Mouse (Mus musculus): Measurements from ENCODE around the gene Anxa10. TPM values are rescaled to one million over a fixed set of nuclear protein-coding genes. Genes with fewer than 3 reads are reported as not detected.
A peak's percentile ranks its signal among the peaks of the same experiment; 100 is the strongest.

Gene Anxa10
- total and polyA plus RNA-seq, 3 experiments: not detected

DNA sequence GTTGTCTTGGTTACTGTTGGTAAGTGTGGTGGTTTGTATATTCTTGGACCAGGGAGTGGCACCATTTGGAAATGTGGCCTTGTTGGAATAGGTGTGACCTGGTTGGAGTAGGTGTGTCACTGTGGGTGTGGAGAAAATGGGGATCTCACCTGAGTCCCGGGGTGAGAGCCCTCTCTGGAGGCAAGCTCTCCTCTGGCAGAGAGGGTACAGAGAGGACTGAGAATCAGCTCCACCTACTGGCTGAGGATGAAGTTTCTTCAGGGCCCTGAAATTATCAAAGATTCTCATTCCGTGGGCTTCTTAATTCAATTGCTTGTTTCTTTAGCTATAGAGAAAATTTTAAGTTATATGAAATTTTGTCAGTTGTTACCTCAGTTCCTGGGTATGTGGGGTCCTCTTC, 76.1 kb downstream of the Anxa10 start:
- Histone ChIP-seq H3K4me2 (ENCODE audit: insufficient read depth, low read depth, poor library complexity, severe bottlenecking) (no peak overlapping the region), H3K79me2 (replicated peaks; ENCODE audit: control insufficient read depth, extremely low read depth, insufficient read depth, poor library complexity, severe bottlenecking) (no peaks in the 10 kb centered on the region), H3K27ac (ENCODE audit: insufficient read depth, low read depth) (no peak overlapping the region), H3K9ac (ENCODE audit: insufficient read depth, low read depth) (no peak overlapping the region), H3K36me3 (replicated peaks in 1 of 2; ENCODE audit: control insufficient read depth in 1 of 2, insufficient read depth in 1 of 2, low read length in 1 of 2) (no peaks in the 10 kb centered on the region), H3K4me1 (ENCODE audit: control insufficient read depth in 1 of 2, insufficient read depth in 2 of 2) (no peaks in the 10 kb centered on the region), H3K27me3 (replicated peaks) (no peaks in the 10 kb centered on the region), H3K9me3 (replicated peaks; ENCODE audit: low read length) (no peaks in the 10 kb centered on the region), H3K4me3 (replicated peaks in 1 of 3; ENCODE audit: low read depth in 2 of 3, low read length in 2 of 3, poor library complexity in 1 of 3) (no peak overlapping the region)
- peak; percentile 3 for DNase-seq (ENCODE audit: extremely low read depth)
- TF ChIP-seq MAX (IDR thresholded peaks at IDR 0.05; ENCODE audit: low read length) (no peak), RAD21 (IDR thresholded peaks at IDR 0.05; ENCODE audit: low read depth, low read length) (peak; percentile 31), GABPA (IDR thresholded peaks at IDR 0.05; ENCODE audit: insufficient replicate concordance, low read depth, low read length) (no peak), JUND (conservative IDR thresholded peaks at IDR 0.05; ENCODE audit: low read depth, low read length) (no peak), SMC3 (IDR thresholded peaks at IDR 0.05; ENCODE audit: low read depth, low read length) (peak; percentile 34), CTCF (conservative IDR thresholded peaks at IDR 0.05 in 1 of 2, IDR thresholded peaks at IDR 0.05 in 1 of 2; ENCODE audit: low read depth in 2 of 2, low read length in 2 of 2) (peak in 1 of 2 experiments; percentile 54; a peak in 2 of 4 replicates), MYC (IDR thresholded peaks at IDR 0.05; ENCODE audit: low read depth, low read length) (no peak), ZKSCAN1 (IDR thresholded peaks at IDR 0.05; ENCODE audit: borderline replicate concordance, low read depth, low read length) (no peak), ELF1 (IDR thresholded peaks at IDR 0.05; ENCODE audit: low read depth, low read length) (no peak), CHD2 (IDR thresholded peaks at IDR 0.05; ENCODE audit: low read length) (no peak), CHD1 (IDR thresholded peaks at IDR 0.05; ENCODE audit: low read depth, low read length) (no peak)
- dilution Hi-C loops (cut with MboI; ENCODE audit: extremely low pct_ligation_motif_present, extremely low pct_unique_long_range_greater_than_20kb, low sequenced_read_pairs) (no loop called here), in situ Hi-C loops (cut with MboI; ENCODE audit: low pct_ligation_motif_present, low pct_unique_long_range_greater_than_20kb, low sequenced_read_pairs) (loop anchor here (25.0 kb wide), 1 partner anchor 160 kb away; no protein-coding TSS in a partner anchor)

GRCm38 (mm10) chr8:62034351-62034750, 88.6 kb downstream of the Anxa10 start:
- no peak overlapping the region for H3K4me2 ChIP-seq (ENCODE audit: insufficient read depth, low read depth, poor library complexity, severe bottlenecking)
- no peak overlapping the region for H3K4me3 ChIP-seq (replicated peaks in 1 of 3; ENCODE audit: low read depth in 2 of 3, low read length in 2 of 3, poor library complexity in 1 of 3)
- H3K4me1 ChIP-seq (ENCODE audit: control insufficient read depth in 1 of 2, insufficient read depth in 2 of 2): no peaks in the 10 kb centered on the region
- in situ Hi-C loops (cut with MboI; ENCODE audit: low pct_ligation_motif_present, low pct_unique_long_range_greater_than_20kb, low sequenced_read_pairs) (loop anchor here (25.0 kb wide), 1 partner anchor 147 kb away; no protein-coding TSS in a partner anchor), dilution Hi-C loops (cut with MboI; ENCODE audit: extremely low pct_ligation_motif_present, extremely low pct_unique_long_range_greater_than_20kb, low sequenced_read_pairs) (no loop called here)
- H3K79me2 ChIP-seq (replicated peaks; ENCODE audit: control insufficient read depth, extremely low read depth, insufficient read depth, poor library complexity, severe bottlenecking): no peaks in the 10 kb centered on the region
- no peaks in the 10 kb centered on the region for H3K36me3 ChIP-seq (replicated peaks in 1 of 2; ENCODE audit: control insufficient read depth in 1 of 2, insufficient read depth in 1 of 2, low read length in 1 of 2)
- TF ChIP-seq IRF4 (IDR thresholded peaks at IDR 0.05; ENCODE audit: low read depth, low read length): peak; percentile 48; the same call in 1 of the 2 replicates
- TF ChIP-seq RAD21 (IDR thresholded peaks at IDR 0.05; ENCODE audit: low read depth, low read length): peak; percentile 36
- TF ChIP-seq USF1 (IDR thresholded peaks at IDR 0.05; ENCODE audit: low read depth, low read length): no peak
- TF ChIP-seq CTCF (conservative IDR thresholded peaks at IDR 0.05 in 1 of 2, IDR thresholded peaks at IDR 0.05 in 1 of 2; ENCODE audit: low read depth in 2 of 2, low read length in 2 of 2): peak in 1 of 2 experiments; percentile 36; a peak in 2 of 4 replicates
- no peak for TF ChIP-seq PAX5 (IDR thresholded peaks at IDR 0.05; ENCODE audit: low read length)
- DNase-seq (ENCODE audit: extremely low read depth): no peak
- no peak overlapping the region for H3K9ac ChIP-seq (ENCODE audit: insufficient read depth, low read depth)
- no peaks in the 10 kb centered on the region for H3K9me3 ChIP-seq (replicated peaks; ENCODE audit: low read length)
- no peak overlapping the region for H3K27ac ChIP-seq (ENCODE audit: insufficient read depth, low read depth)
- no peaks in the 10 kb centered on the region for H3K27me3 ChIP-seq (replicated peaks)

- in situ Hi-C loops (cut with MboI; ENCODE audit: low pct_ligation_motif_present, low pct_unique_long_range_greater_than_20kb, low sequenced_read_pairs) (no loop called here), dilution Hi-C loops (cut with MboI; ENCODE audit: extremely low pct_ligation_motif_present, extremely low pct_unique_long_range_greater_than_20kb, low sequenced_read_pairs) (no loop called here)
- Histone ChIP-seq H3K9me3 (replicated peaks; ENCODE audit: low read length) (no peaks in the 10 kb centered on the region), H3K79me2 (replicated peaks; ENCODE audit: control insufficient read depth, extremely low read depth, insufficient read depth, poor library complexity, severe bottlenecking) (no peaks in the 10 kb centered on the region), H3K36me3 (replicated peaks in 1 of 2; ENCODE audit: control insufficient read depth in 1 of 2, insufficient read depth in 1 of 2, low read length in 1 of 2) (no peaks in the 10 kb centered on the region), H3K4me1 (ENCODE audit: control insufficient read depth in 1 of 2, insufficient read depth in 2 of 2) (peaks cover 0 to 9% of the 10 kb centered on the region in 2 experiments; a peak in 2 of 4 replicates), H3K9ac (ENCODE audit: insufficient read depth, low read depth) (no peak overlapping the region), H3K4me2 (ENCODE audit: insufficient read depth, low read depth, poor library complexity, severe bottlenecking) (no peak overlapping the region), H3K27me3 (replicated peaks) (no peaks in the 10 kb centered on the region), H3K4me3 (replicated peaks in 1 of 3; ENCODE audit: low read depth in 2 of 3, low read length in 2 of 3, poor library complexity in 1 of 3) (no peak overlapping the region), H3K27ac (ENCODE audit: insufficient read depth, low read depth) (no peak overlapping the region)
- no peak for DNase-seq (ENCODE audit: extremely low read depth)
- no peak for TF ChIP-seq CHD1 (IDR thresholded peaks at IDR 0.05; ENCODE audit: low read depth, low read length)
- no peak for TF ChIP-seq MYC (IDR thresholded peaks at IDR 0.05; ENCODE audit: low read depth, low read length)
- no peak for TF ChIP-seq SMC3 (IDR thresholded peaks at IDR 0.05; ENCODE audit: low read depth, low read length)
- TF ChIP-seq RAD21 (IDR thresholded peaks at IDR 0.05; ENCODE audit: low read depth, low read length): no peak
- no peak for TF ChIP-seq ZC3H11A (IDR thresholded peaks at IDR 0.05; ENCODE audit: low read depth, low read length)
- no peak for TF ChIP-seq SIN3A (IDR thresholded peaks at IDR 0.05; ENCODE audit: low read length)
- TF ChIP-seq MAFK (IDR thresholded peaks at IDR 0.05; ENCODE audit: insufficient replicate concordance, low read length): no peak
These were observed 108.4 kb downstream of the Anxa10 start for GRCm38 (mm10) chr8:62014582-62014981.

Data from CH12.LX (cell line).